Mouse (Mus musculus): ENCODE results near the gene Ppp4c. TPM values are rescaled to one million over a fixed set of nuclear protein-coding genes. Genes with fewer than 3 reads are reported as not detected.

Ppp4c gene
- polyA plus RNA-seq, 1 experiment from 2014 or later = 215 TPM

- Histone ChIP-seq H3K27me3 (replicated peaks; ENCODE audit: control insufficient read depth, insufficient read depth, low read length) (no peaks in the 10 kb centered on the region), H3K4me1 (ENCODE audit: control insufficient read depth, insufficient read depth, low read length) (peaks cover 9% of the 10 kb centered on the region; the same call in 1 of the 2 replicates), H3K4me2 (ENCODE audit: low read depth, low read length) (no peak overlapping the region), H3K36me3 (ENCODE audit: control insufficient read depth, insufficient read depth, low read length) (no peaks in the 10 kb centered on the region), H3K9ac (ENCODE audit: low read depth, low read length) (no peak overlapping the region), H3K4me3 (ENCODE audit: low read length) (no peak overlapping the region), H3K27ac (ENCODE audit: low read length) (0 out of 2 replicates have a peak overlapping the region, but pooled peaks have one; percentile 17), H3K9me3 (ENCODE audit: control insufficient read depth, low read length) (no peaks in the 10 kb centered on the region)
- WGBS = 90% methylated on average over 17 of the region's 17 CpGs
- ATAC-seq = no peak
These were observed 42.5 kb downstream of the Ppp4c start for GRCm38 (mm10) chr7:126749582-126750343.

- H3K9me3 ChIP-seq (ENCODE audit: control insufficient read depth, low read length) = no peaks in the 10 kb centered on the region
- no peak overlapping the region for H3K4me2 ChIP-seq (ENCODE audit: low read depth, low read length)
- 52% methylated on average over 7 of the region's 7 CpGs for WGBS
- peak; percentile 75 for ATAC-seq
- H3K27me3 ChIP-seq (replicated peaks; ENCODE audit: control insufficient read depth, insufficient read depth, low read length) = no peaks in the 10 kb centered on the region
- no peak overlapping the region for H3K4me3 ChIP-seq (ENCODE audit: low read length)
- 0 out of 2 replicates have a peak overlapping the region, but pooled peaks have one; percentile 7 for H3K9ac ChIP-seq (ENCODE audit: low read depth, low read length)
- H3K4me1 ChIP-seq (ENCODE audit: control insufficient read depth, insufficient read depth, low read length) = peaks cover 6% of the 10 kb centered on the region; the same call in 1 of the 2 replicates
- no peaks in the 10 kb centered on the region for H3K36me3 ChIP-seq (ENCODE audit: control insufficient read depth, insufficient read depth, low read length)
- peak overlapping the region; percentile 79 for H3K27ac ChIP-seq (ENCODE audit: low read length)
These were observed 43.5 kb downstream of the Ppp4c start for GRCm38 (mm10) chr7:126748824-126749223.

- H3K27ac ChIP-seq (ENCODE audit: low read length) = peak overlapping the region; percentile 83
- no peaks in the 10 kb centered on the region for H3K9me3 ChIP-seq (ENCODE audit: control insufficient read depth, low read length)
- peak overlapping the region; percentile 31 for H3K4me3 ChIP-seq (ENCODE audit: low read length)
- peak; percentile 86 for ATAC-seq
- H3K36me3 ChIP-seq (ENCODE audit: control insufficient read depth, insufficient read depth, low read length) = no peaks in the 10 kb centered on the region
- H3K27me3 ChIP-seq (replicated peaks; ENCODE audit: control insufficient read depth, insufficient read depth, low read length) = no peaks in the 10 kb centered on the region
- WGBS = 23% methylated on average over 6 of the region's 6 CpGs
- H3K4me1 ChIP-seq (ENCODE audit: control insufficient read depth, insufficient read depth, low read length) = peaks cover 6% of the 10 kb centered on the region; the same call in 1 of the 2 replicates
- peak overlapping the region; percentile 44 for H3K9ac ChIP-seq (ENCODE audit: low read depth, low read length)
- peak overlapping the region; percentile 27 for H3K4me2 ChIP-seq (ENCODE audit: low read depth, low read length)
These were observed 45.5 kb downstream of the Ppp4c start for GRCm38 (mm10) chr7:126746798-126747197.

- 85% methylated on average over 12 of the region's 12 CpGs for WGBS
- H3K9ac ChIP-seq (ENCODE audit: low read depth, low read length) = peak overlapping the region; percentile 44
- H3K27ac ChIP-seq (ENCODE audit: low read length) = peak overlapping the region; percentile 83
- H3K4me2 ChIP-seq (ENCODE audit: low read depth, low read length) = peak overlapping the region; percentile 27
- H3K27me3 ChIP-seq (replicated peaks; ENCODE audit: control insufficient read depth, insufficient read depth, low read length) = no peaks in the 10 kb centered on the region
- no peak for ATAC-seq
- H3K9me3 ChIP-seq (ENCODE audit: control insufficient read depth, low read length) = no peaks in the 10 kb centered on the region
- peaks cover 6% of the 10 kb centered on the region; the same call in 1 of the 2 replicates for H3K4me1 ChIP-seq (ENCODE audit: control insufficient read depth, insufficient read depth, low read length)
- H3K36me3 ChIP-seq (ENCODE audit: control insufficient read depth, insufficient read depth, low read length) = no peaks in the 10 kb centered on the region
- H3K4me3 ChIP-seq (ENCODE audit: low read length) = peak overlapping the region; percentile 31
These were observed 46.2 kb downstream of the Ppp4c start for GRCm38 (mm10) chr7:126746066-126746465.

- 89% methylated on average over 13 of the region's 13 CpGs for WGBS
- no peaks in the 10 kb centered on the region for H3K9me3 ChIP-seq (ENCODE audit: control insufficient read depth, low read length)
- no peak overlapping the region for H3K4me2 ChIP-seq (ENCODE audit: low read depth, low read length)
- H3K9ac ChIP-seq (ENCODE audit: low read depth, low read length) = no peak overlapping the region
- no peak overlapping the region for H3K27ac ChIP-seq (ENCODE audit: low read length)
- ATAC-seq = no peak
- no peaks in the 10 kb centered on the region for H3K4me1 ChIP-seq (ENCODE audit: control insufficient read depth, insufficient read depth, low read length)
- H3K36me3 ChIP-seq (ENCODE audit: control insufficient read depth, insufficient read depth, low read length) = no peaks in the 10 kb centered on the region
- no peaks in the 10 kb centered on the region for H3K27me3 ChIP-seq (replicated peaks; ENCODE audit: control insufficient read depth, insufficient read depth, low read length)
- no peak overlapping the region for H3K4me3 ChIP-seq (ENCODE audit: low read length)
These were observed 50.3 kb downstream of the Ppp4c start for GRCm38 (mm10) chr7:126741964-126742482.

- Histone ChIP-seq H3K27me3 (replicated peaks; ENCODE audit: control insufficient read depth, insufficient read depth, low read length) (no peaks in the 10 kb centered on the region), H3K4me1 (ENCODE audit: control insufficient read depth, insufficient read depth, low read length) (no peaks in the 10 kb centered on the region), H3K27ac (ENCODE audit: low read length) (no peak overlapping the region), H3K36me3 (ENCODE audit: control insufficient read depth, insufficient read depth, low read length) (no peaks in the 10 kb centered on the region), H3K4me2 (ENCODE audit: low read depth, low read length) (no peak overlapping the region), H3K9me3 (ENCODE audit: control insufficient read depth, low read length) (no peaks in the 10 kb centered on the region), H3K9ac (ENCODE audit: low read depth, low read length) (no peak overlapping the region), H3K4me3 (ENCODE audit: low read length) (no peak overlapping the region)
- 84% methylated on average over 5 of the region's 5 CpGs for WGBS
- no peak; the same call in 1 of the 2 replicates for ATAC-seq
These were observed 50.8 kb downstream of the Ppp4c start for GRCm38 (mm10) chr7:126741452-126741851.

- Histone ChIP-seq H3K4me2 (ENCODE audit: low read depth, low read length) (no peak overlapping the region), H3K36me3 (ENCODE audit: control insufficient read depth, insufficient read depth, low read length) (no peaks in the 10 kb centered on the region), H3K27ac (ENCODE audit: low read length) (no peak overlapping the region), H3K9me3 (ENCODE audit: control insufficient read depth, low read length) (no peaks in the 10 kb centered on the region), H3K4me1 (ENCODE audit: control insufficient read depth, insufficient read depth, low read length) (no peaks in the 10 kb centered on the region), H3K4me3 (ENCODE audit: low read length) (no peak overlapping the region), H3K27me3 (replicated peaks; ENCODE audit: control insufficient read depth, insufficient read depth, low read length) (no peaks in the 10 kb centered on the region), H3K9ac (ENCODE audit: low read depth, low read length) (no peak overlapping the region)
- no peak for ATAC-seq
- WGBS = 75% methylated on average over 5 of the region's 5 CpGs
These were observed 51.3 kb downstream of the Ppp4c start for GRCm38 (mm10) chr7:126740977-126741376.

GRCm38 (mm10) chr7:126740132-126740735, 52.1 kb downstream of the Ppp4c start:
- Histone ChIP-seq H3K9ac (ENCODE audit: low read depth, low read length) (no peak overlapping the region), H3K4me1 (ENCODE audit: control insufficient read depth, insufficient read depth, low read length) (no peaks in the 10 kb centered on the region), H3K27ac (ENCODE audit: low read length) (no peak overlapping the region), H3K9me3 (ENCODE audit: control insufficient read depth, low read length) (no peaks in the 10 kb centered on the region), H3K36me3 (ENCODE audit: control insufficient read depth, insufficient read depth, low read length) (no peaks in the 10 kb centered on the region), H3K27me3 (replicated peaks; ENCODE audit: control insufficient read depth, insufficient read depth, low read length) (no peaks in the 10 kb centered on the region), H3K4me2 (ENCODE audit: low read depth, low read length) (no peak overlapping the region), H3K4me3 (ENCODE audit: low read length) (no peak overlapping the region)
- ATAC-seq = no peak
- WGBS = 79% methylated on average over 13 of the region's 13 CpGs

- ATAC-seq = no peak
- Histone ChIP-seq H3K9ac (ENCODE audit: low read depth, low read length) (no peak overlapping the region), H3K27ac (ENCODE audit: low read length) (no peak overlapping the region), H3K36me3 (ENCODE audit: control insufficient read depth, insufficient read depth, low read length) (no peaks in the 10 kb centered on the region), H3K4me1 (ENCODE audit: control insufficient read depth, insufficient read depth, low read length) (no peaks in the 10 kb centered on the region), H3K4me3 (ENCODE audit: low read length) (no peak overlapping the region), H3K4me2 (ENCODE audit: low read depth, low read length) (no peak overlapping the region), H3K27me3 (replicated peaks; ENCODE audit: control insufficient read depth, insufficient read depth, low read length) (no peaks in the 10 kb centered on the region), H3K9me3 (ENCODE audit: control insufficient read depth, low read length) (no peaks in the 10 kb centered on the region)
- 87% methylated on average over 17 of the region's 17 CpGs for WGBS
These were observed 52.7 kb downstream of the Ppp4c start for GRCm38 (mm10) chr7:126739551-126739950.

Data from intestine, embryonic 16.5 days (tissue).